Mouse (Mus musculus) heart, postnatal 14 days (tissue): ENCODE measurements around the gene Soat1. TPM values are rescaled to one million over a fixed set of nuclear protein-coding genes. Genes with fewer than 3 reads are reported as not detected.
"Not testable (repeated sequence)": the region's sequence is repeated elsewhere in the genome, so short reads cannot be mapped to it uniquely, and the experiment has no call there.

ENCODE experiments used
- DNase-seq, 2 experiments: peaks; one replicate each; pipeline ENCODE4 v3.0.0; 2021 to 2022
- intact Hi-C: fragments of 180-260 bp; cut with DNase I; formaldehyde crosslinking; loops from one replicate; pipeline ENCODE4 v1.15.1; 2025
- total RNA-seq, 2 experiments: library from RNA; stranded (reverse); gene quantifications; 2 replicates each; pipeline ENCODE4 v1.2.3; 2021

The Soat1 gene
- total RNA-seq, 2 experiments from 2014 or later, result 15.1 to 17.1 TPM

DNA sequence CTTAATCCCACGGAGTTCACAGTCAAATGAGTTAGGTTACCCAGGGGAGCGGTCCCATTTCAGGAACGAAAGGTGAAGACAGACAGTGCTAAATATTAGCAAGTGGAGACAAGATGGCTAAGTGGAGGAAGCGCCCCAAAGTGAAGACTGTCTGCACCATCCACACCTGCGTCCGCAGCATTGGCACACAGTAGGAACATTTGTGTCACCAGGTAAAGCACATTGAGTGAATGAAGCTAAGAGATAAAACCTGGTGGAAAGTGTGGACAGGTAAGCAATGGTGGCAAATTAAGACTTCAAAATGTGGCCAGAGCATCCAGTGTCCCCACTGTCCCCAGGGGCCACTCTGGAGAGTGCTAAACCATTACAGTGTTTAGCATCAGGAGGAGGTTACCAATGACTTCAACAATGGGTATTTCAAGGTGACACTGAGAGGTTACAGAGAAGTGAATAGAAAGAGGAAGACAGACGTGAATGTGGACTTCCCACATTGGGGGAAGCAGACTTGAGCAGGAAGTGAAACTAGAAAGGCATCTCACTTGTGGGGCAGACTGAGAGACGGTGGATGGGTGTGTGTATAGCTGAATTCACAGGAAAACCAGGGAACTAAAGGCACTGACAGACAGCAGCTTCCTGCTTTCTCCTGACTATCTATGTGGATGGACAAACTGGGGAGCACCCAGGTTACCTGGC is 37.0 kb downstream of the Soat1 start:
- no peak for DNase-seq
- intact Hi-C loops, result no loop called here

- no peak for DNase-seq
- intact Hi-C loops, result no loop called here
Measured at GRCm38 (mm10) chr1:156433497-156433896, 40.6 kb downstream of the Soat1 start.

DNA sequence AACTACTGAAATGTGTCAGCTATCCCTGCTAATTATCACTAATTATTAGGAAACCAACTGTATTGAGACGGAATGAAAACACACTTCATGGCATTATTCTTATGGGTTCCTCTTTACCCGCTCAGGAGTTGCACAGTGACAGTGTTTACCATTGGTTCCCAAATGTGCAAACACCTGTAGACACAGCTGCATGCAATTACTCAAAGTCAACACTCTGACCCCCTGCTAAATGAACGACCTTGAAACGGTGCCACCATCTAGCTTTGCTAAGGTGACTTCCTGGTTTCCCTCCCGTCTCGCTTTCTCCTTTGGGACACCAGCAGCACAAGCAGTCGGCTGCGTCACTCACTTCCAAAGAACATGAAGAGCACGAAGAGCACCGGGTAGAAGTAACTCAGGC is 41.6 kb downstream of the Soat1 start:
- intact Hi-C loops, result no loop called here
- DNase-seq, result no peak

GRCm38 (mm10) chr1:156428434-156428833 is 45.7 kb downstream of the Soat1 start:
- intact Hi-C loops, result no loop called here
- DNase-seq, result no peak

DNA sequence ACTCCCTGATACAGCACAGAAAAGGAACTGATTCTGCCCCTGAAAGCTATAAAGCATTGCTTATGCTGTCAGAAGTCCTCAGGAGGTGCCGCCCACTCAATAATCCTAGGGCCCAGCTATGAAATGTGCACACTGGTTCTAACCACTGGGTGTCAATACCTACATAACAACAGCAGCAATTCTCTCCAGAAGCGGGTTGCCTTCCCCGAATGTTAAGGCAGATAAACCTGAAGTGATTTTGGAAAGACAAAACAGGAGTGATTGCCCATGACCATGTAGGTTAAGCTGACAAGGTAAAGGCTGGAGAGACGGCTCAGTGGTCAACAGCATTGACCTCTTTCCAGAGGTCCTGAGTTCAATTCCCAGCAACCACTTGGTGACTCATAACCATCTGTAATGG is 48.4 kb downstream of the Soat1 start:
- intact Hi-C loops, result no loop called here

DNA sequence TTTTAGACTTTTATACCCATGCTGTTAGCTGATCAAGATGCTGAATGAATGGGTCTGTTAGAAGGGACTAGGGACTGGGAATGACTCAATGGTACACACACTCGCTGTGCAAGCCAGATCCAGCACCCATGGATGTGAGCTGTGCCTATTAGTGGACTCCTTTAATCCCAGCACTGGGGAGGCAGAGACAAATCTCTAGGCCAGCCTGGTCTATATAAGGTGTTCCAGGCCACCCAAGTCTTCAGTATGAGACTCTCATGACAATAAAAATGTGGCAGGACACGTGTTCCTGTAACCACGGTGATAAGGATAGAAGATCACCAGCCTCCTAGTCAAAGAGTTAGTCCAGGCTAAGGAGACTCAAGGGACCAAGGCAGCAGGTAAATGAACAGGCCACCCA is 50.1 kb downstream of the Soat1 start:
- no peak for DNase-seq
- intact Hi-C loops, result loop anchor here (5.0 kb wide), 1 partner anchor 48 kb away; the partner anchor contains the start of gene Soat1

More for the DNA sequence above, 48.4 kb downstream of the Soat1 start:
- no peak for DNase-seq

- intact Hi-C loops, result loop anchor here (5.0 kb wide), 1 partner anchor 49 kb away; the partner anchor contains the start of gene Soat1
Measured at GRCm38 (mm10) chr1:156423493-156423892, 50.6 kb downstream of the Soat1 start.

GRCm38 (mm10) chr1:156422856-156423255 is 51.3 kb downstream of the Soat1 start:
- DNase-seq, result no peak
- intact Hi-C loops, result loop anchor here (5.0 kb wide), 1 partner anchor 49 kb away; the partner anchor contains the start of gene Soat1

More at GRCm38 (mm10) chr1:156423493-156423892, 50.6 kb downstream of the Soat1 start:
- DNase-seq, result no peak

DNA sequence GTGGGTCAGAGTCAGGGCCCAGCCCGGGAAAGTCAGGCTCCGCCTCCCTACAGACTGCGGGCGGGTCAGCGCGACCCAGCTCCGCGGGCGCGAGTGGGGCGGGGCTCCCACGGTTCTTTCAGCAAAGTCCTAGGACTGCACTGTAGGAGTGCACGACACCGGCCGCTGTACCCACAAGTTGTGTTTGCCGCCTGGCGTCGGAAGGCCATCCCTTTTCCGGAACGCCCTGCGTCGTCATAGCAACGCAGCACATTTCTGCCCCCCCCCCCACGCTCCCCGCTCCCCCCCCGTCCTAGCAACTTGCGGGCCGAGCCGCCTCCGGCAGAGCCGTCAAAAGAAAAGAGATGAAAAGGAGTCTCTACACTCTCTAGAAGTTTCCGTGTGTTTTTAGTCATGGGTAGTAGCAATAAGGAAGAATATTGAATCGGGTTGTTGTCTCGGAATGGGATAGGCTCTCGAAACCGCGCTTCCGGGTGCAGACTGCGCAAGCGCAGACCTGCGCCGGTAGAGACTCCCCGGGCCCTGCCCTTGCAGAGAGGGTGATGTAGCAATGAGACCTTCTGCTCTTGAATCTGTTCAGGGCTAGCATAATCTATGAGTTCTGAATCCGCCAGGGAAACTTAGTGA is 53.3 kb downstream of the Soat1 start, which contains the start of gene Axdnd1:
TSS of gene Axdnd1 (minus strand) at position 489 of the 627 bp plus-strand sequence.
- peak; percentile 88 to 89 for DNase-seq
- intact Hi-C loops, result loop anchor here (5.0 kb wide), 1 partner anchor 52 kb away; the partner anchor contains the start of gene Soat1

DNA sequence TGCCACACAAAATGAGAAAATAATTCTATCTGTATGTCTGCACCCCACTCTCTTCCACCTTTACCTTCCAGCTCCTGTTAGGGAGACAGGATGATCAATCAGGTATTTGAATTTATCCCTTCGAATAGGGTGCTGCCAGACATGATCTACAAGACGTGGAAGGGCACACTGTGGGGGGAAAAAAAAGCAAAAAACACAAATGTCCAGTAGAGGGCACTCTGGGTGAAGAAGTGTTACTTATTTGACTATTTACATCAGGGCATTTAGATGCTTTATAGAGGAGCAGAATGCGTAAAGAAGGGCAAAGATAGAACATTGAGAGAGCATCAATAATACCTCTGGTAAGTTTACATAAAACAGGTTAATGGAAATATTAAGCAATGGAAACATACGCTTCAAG is 56.0 kb downstream of the Soat1 start:
- intact Hi-C loops, result loop anchor here (2.0 kb wide), 2 partner anchors 123 to 215 kb away; no protein-coding TSS in a partner anchor
- peak; percentile 25 to 53 for DNase-seq

DNA sequence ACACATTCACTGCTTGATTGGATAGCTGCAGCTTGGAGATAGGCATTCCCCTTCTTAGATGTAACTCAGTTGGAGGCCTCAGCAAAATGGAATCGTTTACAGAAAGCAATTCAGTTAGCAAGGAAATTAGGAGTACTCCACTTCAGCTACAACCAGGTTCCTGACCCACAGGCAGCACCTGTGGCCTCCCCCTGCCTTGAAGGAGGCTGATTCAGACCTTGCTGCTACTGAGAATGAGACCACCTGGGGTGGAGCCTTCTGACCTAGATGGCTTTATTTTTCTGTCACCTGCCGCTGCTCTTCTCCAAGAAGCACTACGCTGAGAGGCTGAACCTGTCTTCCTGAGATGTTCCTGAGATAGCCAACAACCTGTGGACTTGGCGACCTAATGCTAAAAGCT is 65.6 kb downstream of the Soat1 start:
- no peak for DNase-seq
- intact Hi-C loops, result no loop called here

DNA sequence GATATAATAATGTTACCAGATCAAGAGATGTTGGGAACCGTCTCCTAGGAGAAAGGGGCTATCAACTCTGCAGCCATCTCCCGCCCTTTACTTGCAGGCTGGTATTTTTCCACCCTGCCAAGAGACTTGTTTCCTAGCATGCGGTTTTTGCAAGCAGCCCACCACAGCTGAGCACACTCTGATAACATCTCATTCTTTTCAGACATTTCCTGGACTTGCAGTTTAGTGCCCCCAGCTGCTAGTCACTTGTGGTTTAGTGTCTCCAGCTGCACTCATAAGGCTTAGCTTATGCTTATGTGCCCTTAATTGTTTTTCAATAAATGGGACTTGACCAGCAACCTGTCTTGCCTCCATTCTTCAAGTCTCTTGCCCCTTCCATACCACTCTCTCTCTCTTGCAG is 66.1 kb downstream of the Soat1 start:
- no peak for DNase-seq
- intact Hi-C loops, result no loop called here

- intact Hi-C loops, result no loop called here
- DNase-seq, result no peak
Measured at GRCm38 (mm10) chr1:156403251-156403650, 70.9 kb downstream of the Soat1 start.

GRCm38 (mm10) chr1:156402491-156402890 is 71.6 kb downstream of the Soat1 start:
- intact Hi-C loops, result no loop called here
- DNase-seq, result no peak

GRCm38 (mm10) chr1:156400159-156400558 is 74.0 kb downstream of the Soat1 start:
- DNase-seq, intact Hi-C loops: not testable (repeated sequence)

DNA sequence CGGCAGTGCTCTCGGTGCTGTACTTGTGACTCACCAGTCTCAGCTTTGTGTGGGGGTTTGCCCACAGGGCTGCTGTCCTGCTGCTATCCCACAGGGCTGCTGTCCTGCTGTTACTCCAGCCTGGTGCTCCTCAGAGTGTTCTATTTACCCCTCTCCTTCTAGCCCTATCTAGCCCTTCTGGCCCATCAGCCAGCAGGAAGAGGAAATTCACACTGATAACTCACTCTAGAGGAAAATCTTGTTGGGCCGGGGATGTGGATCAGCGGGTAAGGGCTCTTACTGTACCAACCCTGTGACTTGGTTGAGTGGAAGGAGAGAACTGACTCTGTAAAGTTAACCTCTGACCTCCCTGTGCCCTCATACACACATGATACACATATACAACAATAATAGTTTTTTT is 81.0 kb downstream of the Soat1 start:
- DNase-seq, result no peak
- intact Hi-C loops, result no loop called here

DNA sequence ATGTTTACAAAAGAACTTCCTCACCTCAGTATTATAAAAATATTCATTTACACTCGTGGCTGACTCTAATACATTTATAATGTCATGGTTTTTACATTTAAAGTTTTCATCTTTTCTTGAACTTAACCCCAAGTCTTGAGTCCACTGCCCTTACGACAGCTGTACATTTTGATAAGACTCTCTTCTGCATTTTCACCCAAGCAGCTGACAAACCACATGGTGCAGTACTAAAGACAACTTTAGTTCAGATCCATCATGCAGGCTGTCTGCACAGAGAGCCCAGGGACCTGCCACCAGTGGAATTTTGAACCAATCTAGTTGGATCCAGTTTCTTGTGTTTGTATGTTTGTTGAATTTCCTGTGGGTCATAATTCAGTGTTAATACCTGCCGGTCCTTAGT is 87.3 kb downstream of the Soat1 start:
- DNase-seq, result no peak
- intact Hi-C loops, result no loop called here

- intact Hi-C loops, result no loop called here
Measured at GRCm38 (mm10) chr1:156386232-156386631, 87.9 kb downstream of the Soat1 start.

DNA sequence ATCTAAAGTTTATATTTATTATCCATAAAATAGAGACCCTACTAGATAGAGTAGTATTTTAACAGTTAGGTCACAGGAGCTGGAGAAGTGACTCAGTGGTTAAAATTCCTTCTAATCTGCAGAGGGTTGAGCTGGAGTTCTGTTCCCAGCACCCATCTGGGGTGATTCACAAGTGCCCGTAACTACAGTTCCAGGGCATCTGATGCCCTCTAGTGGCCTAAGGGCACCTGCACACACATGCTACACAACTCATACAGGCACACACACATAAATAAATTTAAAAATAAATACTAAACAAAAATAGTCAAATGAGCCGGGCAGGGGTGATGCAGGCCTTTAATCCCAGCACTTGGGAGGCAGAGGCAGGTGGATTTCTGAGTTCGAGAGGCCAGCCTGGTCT is 92.9 kb downstream of the Soat1 start:
- intact Hi-C loops, result no loop called here
- no peak for DNase-seq

More at GRCm38 (mm10) chr1:156386232-156386631, 87.9 kb downstream of the Soat1 start:
- DNase-seq, result no peak
